Mouse (Mus musculus): ENCODE data around the gene Ovch2.
"Not testable (repeated sequence)": the region's sequence is repeated elsewhere in the genome, so short reads cannot be mapped to it uniquely, and the experiment has no call there.

Gene Ovch2

GRCm38 (mm10) chr7:107801108-107801507 lies at the start of gene Ovch2:
Gene Ovch2, minus strand, starts transcription at chr7:107801208.
- in situ Hi-C loops (cut with MboI, MseI) = no loop called here

DNA sequence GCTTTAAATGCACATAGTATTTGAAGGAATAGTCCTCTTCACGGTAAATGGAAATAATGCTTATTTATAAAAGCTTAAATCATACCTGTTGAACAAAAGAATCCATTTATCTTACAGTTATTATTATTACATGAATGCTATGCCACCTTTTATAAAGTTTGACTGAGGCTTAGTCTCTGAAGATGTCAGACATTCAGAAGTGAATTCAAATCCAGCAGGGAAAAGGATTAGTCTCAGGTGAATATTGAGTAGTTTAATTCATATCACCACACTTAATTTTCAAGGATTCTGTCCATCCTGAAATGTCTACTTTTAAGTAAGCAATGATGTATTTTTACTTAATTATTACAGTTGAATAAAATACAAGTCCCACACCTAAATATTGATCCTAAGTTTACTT lies 46.4 kb upstream of the Ovch2 start, which contains the start of gene Olfr470:
TSS of gene Olfr470 (minus strand) at position 101 of the 400 bp plus-strand sequence.
- in situ Hi-C loops (cut with MboI, MseI) = not testable (repeated sequence)

GRCm38 (mm10) chr7:107841719-107842118 lies 40.7 kb upstream of the Ovch2 start:
- in situ Hi-C loops (cut with MboI, MseI) = no loop called here

DNA sequence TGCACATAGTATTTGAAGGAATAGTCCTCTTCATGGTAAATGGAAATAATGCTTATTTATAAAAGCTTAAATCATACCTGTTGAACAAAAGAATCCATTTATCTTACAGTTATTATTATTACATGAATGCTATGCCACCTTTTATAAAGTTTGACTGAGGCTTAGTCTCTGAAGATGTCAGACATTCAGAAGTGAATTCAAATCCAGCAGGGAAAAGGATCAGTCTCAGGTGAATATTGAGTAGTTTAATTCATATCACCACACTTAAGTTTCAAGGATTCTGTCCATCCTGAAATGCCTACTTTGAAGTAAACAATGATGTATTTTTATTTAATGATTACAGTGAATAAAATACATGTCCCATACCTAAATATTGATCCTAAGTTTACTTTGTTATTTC lies 24.4 kb upstream of the Ovch2 start, which contains the start of gene Olfr469:
TSS of gene Olfr469 (minus strand) at position 101 of the 400 bp plus-strand sequence.
- in situ Hi-C loops (cut with MboI, MseI) = not testable (repeated sequence)

DNA sequence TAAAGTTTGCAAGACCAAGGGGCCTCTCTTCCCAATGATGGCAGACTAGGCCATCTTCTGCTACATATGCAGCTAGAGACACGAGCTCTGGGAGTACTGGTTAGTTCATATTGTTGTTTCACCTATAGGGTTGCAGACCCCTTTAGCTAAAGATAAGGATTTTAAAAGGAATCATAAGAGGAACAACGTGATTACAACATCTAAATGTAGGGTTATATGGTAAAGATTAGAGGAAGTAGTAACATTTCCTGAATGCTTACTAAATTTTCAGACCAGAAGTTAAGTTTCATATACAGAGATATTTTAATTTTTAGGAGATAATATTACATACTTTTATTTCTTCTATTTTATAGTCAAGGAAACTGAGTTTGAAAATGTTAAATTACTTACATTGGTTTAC lies 22.9 kb upstream of the Ovch2 start:
- in situ Hi-C loops (cut with MboI, MseI) = not testable (repeated sequence)

- in situ Hi-C loops (cut with MboI, MseI) = no loop called here
Measured at GRCm38 (mm10) chr7:107819442-107819841, 18.4 kb upstream of the Ovch2 start.

- in situ Hi-C loops (cut with MboI, MseI) = no loop called here
Measured at GRCm38 (mm10) chr7:107811963-107812362, 11.0 kb upstream of the Ovch2 start, which contains the start of gene Olfr467. Gene Olfr467, plus strand, starts transcription at chr7:107812263.

DNA sequence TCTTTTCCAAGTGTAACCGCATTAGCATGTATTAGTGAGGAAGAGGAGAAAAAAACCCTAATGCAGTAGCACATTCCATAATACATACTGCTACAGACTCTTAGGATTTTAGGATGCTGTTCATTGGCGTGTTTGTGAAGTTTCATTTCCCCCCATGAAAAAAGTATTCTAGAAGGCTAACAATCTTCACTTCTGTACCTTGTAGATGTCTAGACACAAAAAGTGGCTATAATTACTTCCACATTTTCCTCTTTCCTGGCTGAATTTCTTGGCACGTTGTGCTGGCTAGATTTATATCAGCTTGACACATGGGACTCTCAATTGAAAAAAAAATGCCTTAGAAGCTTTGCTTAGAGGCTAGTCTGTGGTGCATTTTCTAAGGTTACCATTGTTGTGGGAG lies 1.1 kb upstream of the Ovch2 start:
- in situ Hi-C loops (cut with MboI, MseI) = no loop called here

- in situ Hi-C loops (cut with MboI, MseI) = loop anchor here (25.0 kb wide), 1 partner anchor 584 kb away; the partner anchor contains the start of gene Rbmxl2
Measured at GRCm38 (mm10) chr7:107796500-107796899, 4.5 kb downstream of the Ovch2 start.

GRCm38 (mm10) chr7:107787977-107788620 lies 12.9 kb downstream of the Ovch2 start:
- in situ Hi-C loops (cut with MboI, MseI) = loop anchor here (25.0 kb wide), 1 partner anchor 576 kb away; the partner anchor contains the start of gene Rbmxl2

DNA sequence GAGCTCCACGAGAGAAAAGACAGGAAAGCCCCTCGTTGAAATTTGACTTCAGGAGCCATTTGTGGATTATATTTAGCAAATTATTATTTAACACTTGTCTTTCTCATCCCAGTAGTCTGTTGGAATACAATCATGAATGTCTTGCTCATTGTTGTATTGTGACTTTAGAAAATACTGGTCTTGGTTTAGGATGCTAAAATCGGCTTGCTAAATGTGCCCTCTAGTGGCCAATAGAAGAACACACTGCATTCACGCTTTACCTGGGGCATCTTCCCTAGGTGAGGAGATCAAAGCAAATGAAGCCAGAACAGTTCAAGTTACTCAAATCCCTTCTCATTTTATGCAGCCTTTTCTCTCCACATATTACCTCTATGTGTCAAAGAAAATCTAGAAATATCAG lies 21.4 kb downstream of the Ovch2 start:
- in situ Hi-C loops (cut with MboI, MseI) = loop anchor here (25.0 kb wide), 1 partner anchor 567 kb away; the partner anchor contains the start of gene Rbmxl2

GRCm38 (mm10) chr7:107778216-107778615 lies 22.8 kb downstream of the Ovch2 start:
- in situ Hi-C loops (cut with MboI, MseI) = loop anchor here (25.0 kb wide), 1 partner anchor 566 kb away; the partner anchor contains the start of gene Rbmxl2

GRCm38 (mm10) chr7:107770812-107771211 lies 30.2 kb downstream of the Ovch2 start:
- in situ Hi-C loops (cut with MboI, MseI) = no loop called here

GRCm38 (mm10) chr7:107757308-107758151 lies 43.5 kb downstream of the Ovch2 start, which contains the start of gene Cyb5r2:
Gene Cyb5r2, minus strand, starts transcription at chr7:107758032.
- in situ Hi-C loops (cut with MboI, MseI) = no loop called here

DNA sequence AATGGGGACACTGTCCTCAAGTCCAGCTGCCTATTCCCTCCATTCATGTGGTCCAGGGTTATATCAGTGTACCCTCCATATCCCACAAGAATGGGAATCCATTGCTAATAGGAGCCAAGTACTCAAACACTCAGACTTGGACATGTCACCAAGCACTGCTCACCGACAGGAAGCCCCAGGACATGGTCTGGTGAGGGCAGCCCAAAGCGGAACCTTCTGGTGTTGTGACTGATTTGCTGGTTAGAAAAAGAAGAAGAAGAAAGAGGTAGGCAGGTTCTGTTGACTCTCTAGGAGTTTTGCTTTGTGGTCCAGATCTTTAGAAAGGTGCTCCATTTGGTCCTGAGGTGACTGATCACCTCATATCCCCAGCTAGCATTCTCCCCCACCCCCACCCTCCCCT lies 44.3 kb downstream of the Ovch2 start:
- in situ Hi-C loops (cut with MboI, MseI) = no loop called here

DNA sequence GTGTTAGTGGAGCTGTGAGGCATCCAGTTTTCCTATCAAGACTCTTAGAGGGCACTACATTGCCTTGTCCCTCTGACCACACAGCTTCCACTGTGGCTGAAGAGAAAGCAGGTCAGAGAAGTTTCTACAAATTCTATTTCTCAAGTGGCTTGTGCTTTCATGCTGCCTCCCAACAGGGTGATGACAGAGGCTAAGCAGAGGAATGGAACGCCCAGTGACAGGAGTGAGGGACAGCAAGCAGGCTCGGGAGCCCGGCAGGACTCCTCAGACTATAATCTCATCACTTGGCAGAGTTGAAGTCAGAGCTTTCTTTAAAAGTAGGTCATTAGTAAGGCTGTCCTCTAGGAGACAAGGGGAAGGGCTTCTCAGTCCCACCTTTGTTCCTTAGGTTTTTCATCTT lies 45.1 kb downstream of the Ovch2 start:
- in situ Hi-C loops (cut with MboI, MseI) = no loop called here

GRCm38 (mm10) chr7:107752031-107752520 lies 48.9 kb downstream of the Ovch2 start:
- in situ Hi-C loops (cut with MboI, MseI) = no loop called here

- in situ Hi-C loops (cut with MboI, MseI) = loop anchor here (5.0 kb wide), 1 partner anchor 87 kb away; no protein-coding TSS in a partner anchor
Measured at GRCm38 (mm10) chr7:107749721-107750120, 51.3 kb downstream of the Ovch2 start.

GRCm38 (mm10) chr7:107749270-107749669 lies 51.7 kb downstream of the Ovch2 start:
- in situ Hi-C loops (cut with MboI, MseI) = loop anchor here (5.0 kb wide), 1 partner anchor 87 kb away; no protein-coding TSS in a partner anchor

DNA sequence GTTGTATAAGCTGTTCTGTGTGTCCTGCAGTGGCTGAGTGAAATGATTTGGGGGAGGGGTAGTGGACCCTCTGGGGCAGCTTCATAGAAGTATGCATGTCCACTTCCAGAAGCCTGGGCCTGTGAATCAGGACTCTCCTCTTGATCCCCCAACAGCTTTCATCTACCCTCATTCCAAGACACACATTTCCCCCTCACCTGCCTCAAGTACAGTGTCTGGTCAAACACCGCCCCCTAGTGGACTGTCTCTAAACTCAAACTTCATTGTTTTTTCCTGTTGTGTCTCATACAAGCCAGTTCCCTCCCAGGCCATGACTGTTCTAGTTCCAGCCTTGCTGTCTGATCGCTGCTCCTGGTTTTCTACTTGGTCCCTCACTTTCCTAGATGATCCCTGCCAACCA lies 53.1 kb downstream of the Ovch2 start:
- in situ Hi-C loops (cut with MboI, MseI) = loop anchor here (5.0 kb wide), 1 partner anchor 86 kb away; no protein-coding TSS in a partner anchor

GRCm38 (mm10) chr7:107747476-107747875 lies 53.5 kb downstream of the Ovch2 start:
- in situ Hi-C loops (cut with MboI, MseI) = loop anchor here (5.0 kb wide), 1 partner anchor 85 kb away; no protein-coding TSS in a partner anchor

DNA sequence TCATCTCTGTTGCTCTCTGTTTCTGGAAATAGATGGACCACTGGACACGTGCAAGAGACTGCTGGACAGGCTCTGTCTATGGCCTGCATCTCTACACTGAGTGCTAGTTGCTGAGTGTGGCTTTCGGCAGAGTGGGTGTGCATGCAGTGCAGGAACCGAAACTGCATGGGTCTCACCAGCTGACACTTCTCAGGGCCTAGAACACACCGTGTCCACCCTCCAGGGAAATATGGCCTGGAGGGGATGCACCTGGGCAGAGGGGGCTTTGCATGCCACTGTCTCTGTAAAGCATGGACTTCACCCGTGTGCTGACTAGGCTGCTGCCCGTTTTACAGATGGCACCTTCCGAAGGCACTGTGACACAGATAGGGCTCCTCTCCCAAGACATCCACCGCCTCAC lies 55.0 kb downstream of the Ovch2 start:
- in situ Hi-C loops (cut with MboI, MseI) = loop anchor here (5.0 kb wide), 1 partner anchor 84 kb away; no protein-coding TSS in a partner anchor
